Mouse (Mus musculus) MEL (cell line): ENCODE results near the gene Mtmr14. TPM values are rescaled to one million over a fixed set of nuclear protein-coding genes. Genes with fewer than 3 reads are reported as not detected.

Experiments
- DNase-seq: peaks from one replicate; pipeline ENCODE4 v3.0.0; 2011; ENCODE audit warnings: low read depth, low spot score
- H3K27ac ChIP-seq: 2 replicates; pipeline ENCODE4 v1.5.1; 2012; ENCODE audit warnings: low read depth, mild to moderate bottlenecking, control low read depth, low read length, moderate library complexity; ENCODE audit not compliant: control insufficient read depth
- H3K27me3 ChIP-seq, 2 experiments: fragments of 150-350 bp in 1 of 2; sonication (generic) in 1 of 2; 2 replicates each; pipeline ENCODE4 v1.6.1; 2012; ENCODE audit warnings: low read length in 2 of 2, mild to moderate bottlenecking in 2 of 2, improper control_type of control experiment in 1 of 2, moderate library complexity in 1 of 2; ENCODE audit not compliant: insufficient read depth in 2 of 2, control insufficient read depth in 1 of 2
- H3K36me3 ChIP-seq, 2 experiments: 2 replicates each; pipeline ENCODE4 v1.6.1; 2012 to 2014; ENCODE audit warnings: low read length in 2 of 2, improper control_type of control experiment in 1 of 2, inconsistent platforms in 1 of 2, mild to moderate bottlenecking in 1 of 2; ENCODE audit not compliant: insufficient read depth in 2 of 2, control insufficient read depth in 1 of 2
- H3K4me1 ChIP-seq, 2 experiments: fragments of 150-350 bp in 1 of 2; sonication (generic) in 1 of 2; 2 replicates each; pipeline ENCODE4 v1.6.1; 2012; ENCODE audit warnings: low read length in 2 of 2, improper control_type of control experiment in 1 of 2, mild to moderate bottlenecking in 1 of 2; ENCODE audit not compliant: insufficient read depth in 2 of 2, control insufficient read depth in 1 of 2
- H3K4me3 ChIP-seq, 2 experiments: fragments of 150-350 bp in 1 of 2; sonication (generic) in 1 of 2; 2 replicates each; pipeline ENCODE4 v1.5.1; 2012; ENCODE audit warnings: low read depth in 2 of 2, low read length in 2 of 2, mild to moderate bottlenecking in 2 of 2, moderate library complexity in 2 of 2, control low read depth in 1 of 2, improper control_type of control experiment in 1 of 2; ENCODE audit not compliant: control insufficient read depth in 1 of 2, insufficient read depth in 1 of 2
- H3K79me2 ChIP-seq: 2 replicates; pipeline ENCODE4 v1.6.1; 2012; ENCODE audit warnings: mild to moderate bottlenecking, low read length, moderate library complexity; ENCODE audit not compliant: control insufficient read depth, poor library complexity, insufficient read depth
- H3K9ac ChIP-seq: 2 replicates; pipeline ENCODE4 v1.6.1; 2012; ENCODE audit warnings: low read depth, mild to moderate bottlenecking, control low read depth, low read length, moderate library complexity; ENCODE audit not compliant: control insufficient read depth, poor library complexity, severe bottlenecking
- H3K9me3 ChIP-seq: fragments of 150-350 bp; sonication (generic); replicated peaks from 2 replicates; pipeline ENCODE4 v1.6.1; 2012; ENCODE audit warnings: mild to moderate bottlenecking, low read length, improper control_type of control experiment, moderate library complexity; ENCODE audit not compliant: insufficient read depth
- BHLHE40 ChIP-seq: IDR thresholded peaks from 2 replicates; pipeline ENCODE4 v1.6.1; 2012; ENCODE audit warnings: low read depth, mild to moderate bottlenecking, inconsistent platforms, low read length, improper control_type of control experiment, borderline replicate concordance
- CHD1 ChIP-seq: IDR thresholded peaks from 2 replicates; pipeline ENCODE4 v1.6.1; 2012; ENCODE audit warnings: low read depth, mild to moderate bottlenecking, inconsistent platforms, low read length, improper control_type of control experiment
- CHD2 ChIP-seq: IDR thresholded peaks from 2 replicates; pipeline ENCODE4 v1.6.1; 2011; ENCODE audit warnings: low read length, improper control_type of control experiment
- CTCF ChIP-seq, 3 experiments: IDR thresholded peaks in 2 of 3; conservative IDR thresholded peaks in 1 of 3; 2 replicates each; pipeline ENCODE4 v1.5.1; 2011 to 2012; ENCODE audit warnings: low read length in 3 of 3, low read depth in 2 of 3, mild to moderate bottlenecking in 2 of 3, improper control_type of control experiment in 1 of 3, inconsistent platforms in 1 of 3, mixed read lengths in 1 of 3, moderate library complexity in 1 of 3; ENCODE audit not compliant: control insufficient read depth in 1 of 3, insufficient read depth in 1 of 3, poor library complexity in 1 of 3, severe bottlenecking in 1 of 3
- ELF1 ChIP-seq: IDR thresholded peaks from 2 replicates; pipeline ENCODE4 v1.6.1; 2014; ENCODE audit warnings: low read depth, mild to moderate bottlenecking, inconsistent platforms, low read length, improper control_type of control experiment, moderate library complexity
- ETS1 ChIP-seq: IDR thresholded peaks from 2 replicates; pipeline ENCODE4 v1.6.1; 2012; ENCODE audit warnings: low read depth, mild to moderate bottlenecking, inconsistent platforms, low read length, improper control_type of control experiment, moderate library complexity
- GABPA ChIP-seq: IDR thresholded peaks from 2 replicates; pipeline ENCODE4 v1.6.1; 2012; ENCODE audit warnings: low read depth, mild to moderate bottlenecking, inconsistent platforms, low read length, improper control_type of control experiment, moderate library complexity
- JUND ChIP-seq: IDR thresholded peaks from 2 replicates; pipeline ENCODE4 v1.6.1; 2011; ENCODE audit warnings: low read depth, mild to moderate bottlenecking, improper control_type of control experiment, low read length
- KAT2A ChIP-seq: conservative IDR thresholded peaks from 2 replicates; pipeline ENCODE4 v1.6.1; 2012; ENCODE audit warnings: low read depth, low read length, improper control_type of control experiment, inconsistent platforms
- MAFK ChIP-seq: IDR thresholded peaks from 2 replicates; pipeline ENCODE4 v1.6.1; 2011; ENCODE audit warnings: low read depth, mild to moderate bottlenecking, low read length, improper control_type of control experiment, borderline replicate concordance
- MEF2A ChIP-seq: IDR thresholded peaks from 2 replicates; pipeline ENCODE4 v1.6.1; 2014; ENCODE audit warnings: low read depth, mild to moderate bottlenecking, inconsistent platforms, low read length, improper control_type of control experiment; ENCODE audit not compliant: poor library complexity, insufficient replicate concordance, severe bottlenecking; ENCODE audit errors: extremely low read depth
- MXI1 ChIP-seq: IDR thresholded peaks from 2 replicates; pipeline ENCODE4 v1.6.1; 2011; ENCODE audit warnings: mild to moderate bottlenecking, low read depth, low read length, improper control_type of control experiment
- MYB ChIP-seq: IDR thresholded peaks from 2 replicates; pipeline ENCODE4 v1.6.1; 2011; ENCODE audit warnings: mild to moderate bottlenecking, low read depth, low read length, improper control_type of control experiment
- MYC ChIP-seq: IDR thresholded peaks from 2 replicates; pipeline ENCODE4 v1.6.1; 2011; ENCODE audit warnings: low read depth, mild to moderate bottlenecking, low read length, improper control_type of control experiment, moderate library complexity
- NELFE ChIP-seq: IDR thresholded peaks from 2 replicates; pipeline ENCODE4 v1.6.1; 2011; ENCODE audit warnings: low read depth, low read length, improper control_type of control experiment
- POLR2A ChIP-seq, 2 experiments: IDR thresholded peaks; 2 replicates each; pipeline ENCODE4 v1.6.1; 2011 to 2012; ENCODE audit warnings: low read length in 2 of 2, mild to moderate bottlenecking in 2 of 2, control low read depth in 1 of 2, improper control_type of control experiment in 1 of 2, low read depth in 1 of 2, moderate library complexity in 1 of 2; ENCODE audit not compliant: control insufficient read depth in 1 of 2, insufficient read depth in 1 of 2, poor library complexity in 1 of 2
- POLR2AphosphoS5 ChIP-seq: IDR thresholded peaks from 2 replicates; pipeline ENCODE4 v1.6.1; 2012; ENCODE audit warnings: low read depth, borderline replicate concordance, mild to moderate bottlenecking, inconsistent platforms, low read length, moderate library complexity, mixed read lengths
- RAD21 ChIP-seq: IDR thresholded peaks from 2 replicates; pipeline ENCODE4 v1.6.1; 2011; ENCODE audit warnings: mild to moderate bottlenecking, low read depth, low read length, improper control_type of control experiment
- SMC3 ChIP-seq: IDR thresholded peaks from 2 replicates; pipeline ENCODE4 v1.6.1; 2011; ENCODE audit warnings: low read depth, low read length, improper control_type of control experiment
- TAL1 ChIP-seq: IDR thresholded peaks from 2 replicates; pipeline ENCODE4 v1.6.1; 2012; ENCODE audit warnings: mild to moderate bottlenecking, inconsistent platforms, low read length, moderate library complexity, mixed read lengths
- TCF12 ChIP-seq: IDR thresholded peaks from 2 replicates; pipeline ENCODE4 v1.6.1; 2014; ENCODE audit warnings: low read depth, mild to moderate bottlenecking, inconsistent platforms, low read length, improper control_type of control experiment, moderate library complexity
- USF1 ChIP-seq: IDR thresholded peaks from 2 replicates; pipeline ENCODE4 v1.6.1; 2014; ENCODE audit warnings: low read depth, mild to moderate bottlenecking, inconsistent platforms, low read length, improper control_type of control experiment, moderate library complexity
- USF2 ChIP-seq, 2 experiments: IDR thresholded peaks; 2 replicates each; pipeline ENCODE4 v1.6.1; 2011 to 2012; ENCODE audit warnings: improper control_type of control experiment in 2 of 2, low read length in 2 of 2, borderline replicate concordance in 1 of 2, inconsistent platforms in 1 of 2, low read depth in 1 of 2, mild to moderate bottlenecking in 1 of 2; ENCODE audit not compliant: insufficient read depth in 1 of 2
- ZC3H11A ChIP-seq: IDR thresholded peaks from 2 replicates; pipeline ENCODE4 v1.6.1; 2012; ENCODE audit warnings: low read depth, mild to moderate bottlenecking, inconsistent platforms, low read length, improper control_type of control experiment
- polyA plus RNA-seq, 2 experiments: library from polyadenylated mRNA; stranded (reverse) in 1 of 2; unstranded in 1 of 2; fragments of >175 nt in 1 of 2; fragments of >200 nt in 1 of 2; gene quantifications; 2 replicates each; pipeline versions ENCODE4 v1.2.1 to v1.2.4; 2012; ENCODE audit warnings: low replicate concordance in 2 of 2, low read depth in 1 of 2; ENCODE audit not compliant: insufficient read length in 2 of 2, insufficient read depth in 1 of 2, missing spikeins in 1 of 2
- total RNA-seq: library from RNA; depleted of rRNA; stranded (reverse); fragments of 300-350 nt; gene quantifications from 2 replicates; pipeline ENCODE4 v1.2.3, GENCODE M21; 2012

Gene Mtmr14
- total and polyA plus RNA-seq, 3 experiments: 11.4 to 24.5 TPM; not detected in 1

GRCm38 (mm10) chr6:113289346-113289745, 51.7 kb downstream of the Mtmr14 start:
- Histone ChIP-seq H3K27me3 (no peaks in the 10 kb centered on the region), H3K9me3 (no peaks in the 10 kb centered on the region)
- no peak for TF ChIP-seq CTCF (IDR thresholded peaks at IDR 0.05 in 2 of 3, conservative IDR thresholded peaks at IDR 0.05 in 1 of 3; ENCODE audit: control insufficient read depth in 1 of 3, insufficient read depth in 1 of 3, low read depth in 2 of 3, low read length in 3 of 3, poor library complexity in 1 of 3, severe bottlenecking in 1 of 3)
- no peak for TF ChIP-seq TCF12
- no peak for TF ChIP-seq POLR2A (IDR thresholded peaks at IDR 0.05; ENCODE audit: control insufficient read depth in 1 of 2, insufficient read depth in 1 of 2, low read depth in 1 of 2, low read length in 2 of 2, poor library complexity in 1 of 2)
- TF ChIP-seq ZC3H11A: no peak
- no peak for TF ChIP-seq ELF1
- no peak for TF ChIP-seq BHLHE40
- TF ChIP-seq MAFK: no peak
- no peak for TF ChIP-seq POLR2AphosphoS5
- TF ChIP-seq, all 39 proteins: peak for 0
- Histone ChIP-seq H3K4me3 (no peak overlapping the region), H3K27ac (no peak overlapping the region), H3K4me1 (peaks cover 12 to 27% of the 10 kb centered on the region in 2 experiments), H3K9ac (no peak overlapping the region), H3K79me2 (no peaks in the 10 kb centered on the region), H3K36me3 (peaks cover 0 to 24% of the 10 kb centered on the region in 2 experiments; a peak in 2 of 4 replicates)
- no peak for DNase-seq

GRCm38 (mm10) chr6:113290346-113290745, 52.7 kb downstream of the Mtmr14 start:
- DNase-seq: no peak
- H3K4me3 ChIP-seq: no peak overlapping the region
- no peaks in the 10 kb centered on the region for H3K27me3 ChIP-seq
- no peak for TF ChIP-seq RAD21
- TF ChIP-seq JUND: no peak
- no peak for TF ChIP-seq KAT2A
- no peak for TF ChIP-seq ETS1
- no peak for TF ChIP-seq CHD2
- no peak for TF ChIP-seq CHD1
- no peak for TF ChIP-seq USF1
- no peak for TF ChIP-seq MYC
- no peak for TF ChIP-seq TCF12
- no peak for TF ChIP-seq SMC3
- TF ChIP-seq TAL1: no peak
- TF ChIP-seq NELFE: no peak
- no peak for TF ChIP-seq MXI1
- no peak for TF ChIP-seq BHLHE40
- TF ChIP-seq USF2 (IDR thresholded peaks at IDR 0.05; ENCODE audit: borderline replicate concordance in 1 of 2, insufficient read depth in 1 of 2, low read depth in 1 of 2, low read length in 2 of 2): no peak
- no peak for TF ChIP-seq MYB
- no peak for TF ChIP-seq MEF2A
- TF ChIP-seq GABPA: no peak
- TF ChIP-seq ELF1: no peak
- TF ChIP-seq, all 39 proteins: peak for 0
- H3K9me3 ChIP-seq: no peaks in the 10 kb centered on the region
- H3K9ac ChIP-seq: no peak overlapping the region
- H3K4me1 ChIP-seq: peaks cover 12 to 23% of the 10 kb centered on the region in 2 experiments
- no peaks in the 10 kb centered on the region for H3K79me2 ChIP-seq
- peaks cover 0 to 19% of the 10 kb centered on the region in 2 experiments; a peak in 2 of 4 replicates for H3K36me3 ChIP-seq
- no peak overlapping the region for H3K27ac ChIP-seq
